ENCODE assay signal across 24 mouse cellular contexts in the genomic region with DNA sequence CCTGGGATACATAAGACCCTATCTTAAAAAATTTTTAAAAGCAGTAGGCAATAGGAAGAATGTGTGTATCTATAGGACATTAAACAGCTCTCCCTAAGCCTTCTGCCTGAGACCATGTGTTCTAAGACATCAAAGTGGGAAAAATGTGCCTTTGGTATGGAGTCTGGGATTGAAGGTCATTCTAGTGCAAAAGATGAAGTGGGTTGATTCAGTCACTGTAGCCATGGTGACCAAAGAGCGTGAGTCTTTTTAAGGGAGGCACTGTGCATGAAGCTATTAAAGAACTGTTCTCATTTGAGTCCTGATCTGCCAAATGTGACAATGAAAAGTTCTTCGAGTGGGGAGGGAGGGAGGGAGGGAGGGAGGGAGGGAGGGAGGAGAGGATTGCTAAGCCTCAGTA. TPM values are rescaled to one million over a fixed set of nuclear protein-coding genes. Genes with fewer than 3 reads are reported as not detected.
DNase-seq lines count a peak whose midpoint lies in the region; ATAC-seq and TF ChIP-seq lines count a peak whose summit lies in the region.
"Had no signal": no experiment of that assay in that cellular context is flagged by ENCODE, and none has a peak within 500 bp of the region (broad histone marks: within the 10 kb centered on the region; RNA-seq: fewer than 3 reads in every experiment).

No protein-coding gene starts in this region.

- peak; percentile 48 for ATAC-seq in forebrain, postnatal 0 days
- ATAC-seq in forebrain, embryonic 16.5 days, result no peak
- ATAC-seq: forebrain, embryonic 15.5 days; intestine, postnatal 0 days had no signal

- TF ChIP-seq CTCF in forebrain, postnatal 0 days (IDR thresholded peaks at IDR 0.05; ENCODE audit: low read depth), result no peak
- no peak for TF ChIP-seq CTCF in left cerebral cortex, adult 2 months (IDR thresholded peaks at IDR 0.05)
- TF ChIP-seq CTCF in brain, embryonic 14.5 days (IDR thresholded peaks at IDR 0.05; ENCODE audit: borderline replicate concordance, extremely low read depth, insufficient read depth, insufficient read length), result no peak

- no peaks in the 10 kb centered on the region for H3K27me3 ChIP-seq in forebrain, postnatal 0 days (ENCODE audit: insufficient read depth, low read length)
- no peaks in the 10 kb centered on the region for H3K27me3 ChIP-seq in forebrain, embryonic 16.5 days (replicated peaks; ENCODE audit: control insufficient read depth, insufficient read depth, low read length)
- H3K27me3 ChIP-seq: embryonic facial prominence, embryonic 13.5 days; forebrain, embryonic 15.5 days; heart, embryonic 15.5 days; limb, embryonic 15.5 days; liver, embryonic 15.5 days; neural tube, embryonic 13.5 days; stomach, embryonic 15.5 days had no signal

- H3K9ac ChIP-seq in forebrain, postnatal 0 days, result no peak overlapping the region
- no peak overlapping the region for H3K9ac ChIP-seq in forebrain, embryonic 16.5 days (replicated peaks; ENCODE audit: low read depth, low read length)
- H3K9ac ChIP-seq: embryonic facial prominence, embryonic 13.5 days; forebrain, embryonic 15.5 days; heart, embryonic 15.5 days; limb, embryonic 15.5 days; liver, embryonic 15.5 days; neural tube, embryonic 13.5 days; stomach, embryonic 15.5 days had no signal

- no peak overlapping the region for H3K27ac ChIP-seq in forebrain, postnatal 0 days (ENCODE audit: low read depth, low read length)
- no peak overlapping the region for H3K27ac ChIP-seq in forebrain, embryonic 16.5 days (ENCODE audit: low read length)
- no peak overlapping the region for H3K27ac ChIP-seq in left cerebral cortex, adult 2 months
- H3K27ac ChIP-seq: embryonic facial prominence, embryonic 13.5 days; forebrain, embryonic 15.5 days; heart, embryonic 15.5 days; limb, embryonic 15.5 days; neural tube, embryonic 13.5 days; stomach, embryonic 15.5 days had no signal

- WGBS in forebrain, postnatal 0 days, result 23% methylated on average over 2 of the region's 2 CpGs
- 13% methylated on average over 2 of the region's 2 CpGs for WGBS in forebrain, embryonic 16.5 days

- H3K9me3 ChIP-seq in forebrain, postnatal 0 days (ENCODE audit: low read length), result no peaks in the 10 kb centered on the region
- H3K9me3 ChIP-seq in forebrain, embryonic 16.5 days (ENCODE audit: control insufficient read depth, low read length), result no peaks in the 10 kb centered on the region
- H3K9me3 ChIP-seq: embryonic facial prominence, embryonic 13.5 days; forebrain, embryonic 15.5 days; heart, embryonic 15.5 days; limb, embryonic 15.5 days; liver, embryonic 15.5 days; neural tube, embryonic 13.5 days; stomach, embryonic 15.5 days had no signal

- H3K36me3 ChIP-seq in forebrain, postnatal 0 days (ENCODE audit: insufficient read depth), result no peaks in the 10 kb centered on the region
- H3K36me3 ChIP-seq in forebrain, embryonic 16.5 days (ENCODE audit: control insufficient read depth, insufficient read depth), result no peaks in the 10 kb centered on the region
- H3K36me3 ChIP-seq: embryonic facial prominence, embryonic 13.5 days; forebrain, embryonic 15.5 days; heart, embryonic 15.5 days; limb, embryonic 15.5 days; liver, embryonic 15.5 days; neural tube, embryonic 13.5 days; stomach, embryonic 15.5 days had no signal

- no peak overlapping the region for H3K4me3 ChIP-seq in forebrain, postnatal 0 days (ENCODE audit: low read depth, low read length)
- no peak overlapping the region for H3K4me3 ChIP-seq in forebrain, embryonic 16.5 days (replicated peaks; ENCODE audit: low read length)
- H3K4me3 ChIP-seq in left cerebral cortex, adult 2 months, result no peak overlapping the region
- H3K4me3 ChIP-seq: embryonic facial prominence, embryonic 13.5 days; forebrain, embryonic 15.5 days; heart, embryonic 15.5 days; limb, embryonic 15.5 days; liver, embryonic 15.5 days; myocyte; neural tube, embryonic 13.5 days; stomach, embryonic 15.5 days had no signal

- intact Hi-C loops in left cerebral cortex, postnatal 14 days (cut with DNase I), result no loop called here
- intact Hi-C loops in left cerebral cortex, adult 2 months (cut with DNase I), result no loop called here

- no peaks in the 10 kb centered on the region for H3K4me1 ChIP-seq in forebrain, postnatal 0 days (ENCODE audit: insufficient read depth)
- no peaks in the 10 kb centered on the region for H3K4me1 ChIP-seq in forebrain, embryonic 16.5 days (replicated peaks; ENCODE audit: control insufficient read depth, insufficient read depth, low read length)
- H3K4me1 ChIP-seq: embryonic facial prominence, embryonic 13.5 days; forebrain, embryonic 15.5 days; limb, embryonic 15.5 days; neural tube, embryonic 13.5 days; stomach, embryonic 15.5 days had no signal

- TF ChIP-seq POLR2A in brain, embryonic 14.5 days (IDR thresholded peaks at IDR 0.05; ENCODE audit: borderline replicate concordance, extremely low read depth, insufficient read depth, insufficient read length, poor library complexity, severe bottlenecking), result no peak

- H3K4me2 ChIP-seq in forebrain, postnatal 0 days (ENCODE audit: low read depth), result no peak overlapping the region
- H3K4me2 ChIP-seq in forebrain, embryonic 16.5 days (ENCODE audit: low read length), result no peak overlapping the region
- H3K4me2 ChIP-seq: embryonic facial prominence, embryonic 13.5 days; forebrain, embryonic 15.5 days; heart, embryonic 15.5 days; limb, embryonic 15.5 days; liver, embryonic 15.5 days; neural tube, embryonic 13.5 days; stomach, embryonic 15.5 days had no signal

- DNase-seq in forebrain, postnatal 0 days, result no peak
- DNase-seq in left cerebral cortex, postnatal 14 days (ENCODE audit: low spot score in 2 of 2), result peak; percentile 15 to 67
- no peak for DNase-seq in left cerebral cortex, adult 2 months (ENCODE audit: extremely low spot score in 1 of 2, low spot score in 2 of 2)
- peak; percentile 48 for DNase-seq in brain, embryonic 14.5 days (ENCODE audit: low read depth)
- DNase-seq in retina, embryonic 14.5 days (ENCODE audit: low spot score), result peak; percentile 7
- DNase-seq in right cerebral cortex, postnatal 4 days, result no peak
- DNase-seq: adrenal gland, adult 2 months; cerebellum, adult 2 months; heart, postnatal 4 days; kidney, postnatal 36 days; left cerebral cortex, postnatal 4 days; lung, postnatal 4 days; right cerebral cortex, adult 18-20 months; thymus, postnatal 25 days had no signal

RNA-seq across cellular contexts. Expression of gene Slc16a1, which starts 8.7 kb away (rescaled TPM):
- total RNA-seq in forebrain, postnatal 0 days (2014; rRNA removed), result 32.1 and 33.4 TPM in 2 replicates
- 17.4 and 20.2 TPM in 2 replicates for polyA plus RNA-seq in forebrain, postnatal 0 days (2015; fragmentation: Nextera tagmentation; extraction: Ambion mirVana)
- polyA plus RNA-seq in forebrain, embryonic 16.5 days (2015; fragmentation: Nextera tagmentation; extraction: Ambion mirVana), result 17.8 and 22.6 TPM in 2 replicates
- total RNA-seq in left cerebral cortex, postnatal 14 days (2021), result 10 to 100 TPM; 73.0 to 75.0 TPM
- 10 to 100 TPM; 16.7 to 17.9 TPM for total RNA-seq in left cerebral cortex, adult 2 months (2021)
- polyA plus RNA-seq in brain, embryonic 14.5 days (2012; rRNA removed), result 6.7 and 7.3 TPM in 2 replicates

Comparison
In these comparisons a context has a peak if more than half of its experiments do, and no peak if none do; other contexts are left out.
1. DNase-seq: peak in left cerebral cortex, postnatal 14 days (2 of 2), brain, embryonic 14.5 days (single experiment) and retina, embryonic 14.5 days (single experiment); none in forebrain, postnatal 0 days (single experiment), left cerebral cortex, adult 2 months (0 of 2) and right cerebral cortex, postnatal 4 days (single experiment).